Mouse (Mus musculus) CD8-positive naive resting alpha-beta T cell, adult 2 months (primary cell): Measurements from ENCODE around the gene Nhej1.

ENCODE experiments used
- DNase-seq, 2 experiments: peaks; one replicate each; pipeline ENCODE4 v3.0.0; 2022; ENCODE audit warnings: low read depth in 2 of 2, low spot score in 2 of 2

The Nhej1 gene

GRCm38 (mm10) chr1:75124346-75125321 lies at the start of gene Nhej1:
TSS of gene Nhej1 (minus strand) at chr1:75125200.
- peak; percentile 91 to 97 for DNase-seq

- peak; percentile 95 to 99 for DNase-seq
Measured at GRCm38 (mm10) chr1:75168472-75169464, 43.8 kb upstream of the Nhej1 start, which contains the start of gene Zfand2b. TSS of gene Zfand2b (plus strand) at chr1:75168646.

- no peak for DNase-seq
Measured at GRCm38 (mm10) chr1:75168093-75168471, 43.1 kb upstream of the Nhej1 start.

GRCm38 (mm10) chr1:75160256-75160617 lies 35.2 kb upstream of the Nhej1 start:
- no peak for DNase-seq

- DNase-seq: no peak
Measured at GRCm38 (mm10) chr1:75159540-75160255, 34.7 kb upstream of the Nhej1 start.

- no peak for DNase-seq
Measured at GRCm38 (mm10) chr1:75158990-75159389, 34.0 kb upstream of the Nhej1 start.

- DNase-seq: no peak
Measured at GRCm38 (mm10) chr1:75155837-75156236, 30.8 kb upstream of the Nhej1 start.

- DNase-seq: no peak
Measured at GRCm38 (mm10) chr1:75148727-75149126, 23.7 kb upstream of the Nhej1 start.

- DNase-seq: no peak
Measured at GRCm38 (mm10) chr1:75147411-75148135, 22.6 kb upstream of the Nhej1 start.

- DNase-seq: no peak
Measured at GRCm38 (mm10) chr1:75145589-75145988, 20.6 kb upstream of the Nhej1 start.

- DNase-seq: peak; percentile 95 to 97
Measured at GRCm38 (mm10) chr1:75142301-75143261, 17.6 kb upstream of the Nhej1 start, which contains the start of the genes Cnppd1 and Retreg2. TSS of gene Cnppd1 (minus strand) at chr1:75142711. TSS of gene Retreg2 (plus strand) at chr1:75142778.

GRCm38 (mm10) chr1:75141486-75142190 lies 16.6 kb upstream of the Nhej1 start:
- peak; percentile 60 to 71 for DNase-seq

GRCm38 (mm10) chr1:75140601-75141190 lies 15.7 kb upstream of the Nhej1 start:
- DNase-seq: no peak

GRCm38 (mm10) chr1:75138448-75138847 lies 13.4 kb upstream of the Nhej1 start:
- DNase-seq: no peak

- no peak for DNase-seq
Measured at GRCm38 (mm10) chr1:75136730-75137129, 11.7 kb upstream of the Nhej1 start.

GRCm38 (mm10) chr1:75136293-75136692 lies 11.3 kb upstream of the Nhej1 start:
- no peak for DNase-seq

GRCm38 (mm10) chr1:75133421-75134207 lies 8.6 kb upstream of the Nhej1 start, which contains the start of gene Slc23a3:
TSS of gene Slc23a3 (minus strand) at chr1:75133890.
- no peak for DNase-seq
